Mouse (Mus musculus) left cerebral cortex, postnatal 4 days (tissue): ENCODE measurements at regions not wholly inside any gene's neighbourhood (a gene's known extent, or its start where the extent isn't known, plus 50 kb on each side); places are given as distances from the start of the nearest gene placed in this dataset.

Experiments
- DNase-seq: peaks from one replicate; pipeline ENCODE4 v3.0.0-alpha.2; 2022
- intact Hi-C: fragments of 180-260 bp; cut with DNase I; formaldehyde crosslinking; loops from one replicate; pipeline ENCODE4 v1.15.1; 2025

GRCm38 (mm10) chr2:95142151-95142550 is 704.2 kb upstream of the Api5 start:
- no peak for DNase-seq
- intact Hi-C loops = no loop called here

- intact Hi-C loops = no loop called here
- peak; percentile 22 for DNase-seq
Observed at GRCm38 (mm10) chr2:95140116-95140515, 702.2 kb upstream of the Api5 start.

GRCm38 (mm10) chr2:95136636-95137035 is 698.7 kb upstream of the Api5 start:
- DNase-seq = no peak
- intact Hi-C loops = no loop called here

GRCm38 (mm10) chr2:95131181-95131580 is 693.2 kb upstream of the Api5 start:
- DNase-seq = peak; percentile 34
- intact Hi-C loops = no loop called here

GRCm38 (mm10) chr2:95128721-95129120 is 690.8 kb upstream of the Api5 start:
- peak; percentile 3 for DNase-seq
- intact Hi-C loops = no loop called here

- no peak for DNase-seq
- intact Hi-C loops = no loop called here
Observed at GRCm38 (mm10) chr2:95119544-95119943, 681.6 kb upstream of the Api5 start.

GRCm38 (mm10) chr2:95097055-95097454 is 659.1 kb upstream of the Api5 start:
- peak; percentile 5 for DNase-seq
- intact Hi-C loops = no loop called here

- intact Hi-C loops = no loop called here
- DNase-seq = no peak
Observed at GRCm38 (mm10) chr2:95054636-95055035, 616.7 kb upstream of the Api5 start.

- no peak for DNase-seq
- intact Hi-C loops = no loop called here
Observed at GRCm38 (mm10) chr2:95053866-95054265, 615.9 kb upstream of the Api5 start.
